Mouse (Mus musculus): ENCODE data around the gene Tnmd. TPM values are rescaled to one million over a fixed set of nuclear protein-coding genes. Genes with fewer than 3 reads are reported as not detected.

Tnmd gene
- polyA plus RNA-seq, 1 experiment from 2014 or later = 2.8 TPM

GRCm38 (mm10) chrX:133914219-133914618 is 63.4 kb downstream of the Tnmd start:
- Histone ChIP-seq H3K9ac (ENCODE audit: low read length) (no peak overlapping the region), H3K9me3 (ENCODE audit: control insufficient read depth, low read length) (no peaks in the 10 kb centered on the region), H3K4me3 (ENCODE audit: low read length) (no peak overlapping the region), H3K27me3 (ENCODE audit: control insufficient read depth, insufficient read depth, low read depth, low read length) (no peaks in the 10 kb centered on the region), H3K27ac (ENCODE audit: low read length) (peak overlapping the region; percentile 37), H3K4me2 (ENCODE audit: low read depth, low read length) (no peak overlapping the region), H3K4me1 (replicated peaks; ENCODE audit: control insufficient read depth, insufficient read depth, low read length) (no peaks in the 10 kb centered on the region), H3K36me3 (ENCODE audit: control insufficient read depth, insufficient read depth, low read length) (no peaks in the 10 kb centered on the region)
- ATAC-seq (ENCODE audit: low read depth) = peak; percentile 52
- WGBS = 27% methylated on average over 7 of the region's 7 CpGs

Other genes starting within 250 kb of the Tnmd start
- 1.7 and 2.1 TPM in 2 replicates for gene Pcdh19, start 162.0 kb upstream of the Tnmd start, polyA plus RNA-seq (2015; fragmentation: Nextera tagmentation; extraction: Ambion mirVana)
- gene Tspan6, start 47.4 kb downstream of the Tnmd start, polyA plus RNA-seq (2015; fragmentation: Nextera tagmentation; extraction: Ambion mirVana) = 129 and 139 TPM in 2 replicates
- gene Srpx2, start 57.4 kb downstream of the Tnmd start, polyA plus RNA-seq (2015; fragmentation: Nextera tagmentation; extraction: Ambion mirVana) = 17.1 and 19.6 TPM in 2 replicates
- gene Sytl4, start 130.8 kb downstream of the Tnmd start, polyA plus RNA-seq (2015; fragmentation: Nextera tagmentation; extraction: Ambion mirVana) = 5.7 and 6.2 TPM in 2 replicates
- gene Cstf2, start 208.2 kb downstream of the Tnmd start, polyA plus RNA-seq (2015; fragmentation: Nextera tagmentation; extraction: Ambion mirVana) = 43.8 and 46.5 TPM in 2 replicates

Data from lung, embryonic 16.5 days (tissue).